Mouse (Mus musculus) kidney, embryonic 16.5 days (tissue): ENCODE measurements around the gene Rhobtb1. TPM values are rescaled to one million over a fixed set of nuclear protein-coding genes. Genes with fewer than 3 reads are reported as not detected.

Experiments used
- ATAC-seq: fragments of 200-750 bp; cut with Nextera tagmentation; 2 replicates; pipeline ENCODE4 v1.8.0; 2017; ENCODE audit warnings: moderate TSS enrichment; ENCODE audit not compliant: low FRiP score, low TSS enrichment
- H3K27ac ChIP-seq: fragments of 300-500 bp; sonication (generic); 2 replicates; pipeline ENCODE4 v1.5.1; 2014; ENCODE audit warnings: low read length
- H3K27me3 ChIP-seq: fragments of 300-500 bp; sonication (generic); 2 replicates; pipeline ENCODE4 v1.6.1; 2014; ENCODE audit warnings: low read length, control low read depth, mixed read lengths; ENCODE audit not compliant: insufficient read depth
- H3K36me3 ChIP-seq: fragments of 300-500 bp; sonication (generic); 2 replicates; pipeline ENCODE4 v1.6.1; 2014; ENCODE audit warnings: low read length, control low read depth, mixed read lengths; ENCODE audit not compliant: insufficient read depth
- H3K4me1 ChIP-seq: fragments of 300-500 bp; sonication (generic); 2 replicates; pipeline ENCODE4 v1.6.1; 2014; ENCODE audit warnings: low read length, control low read depth, mixed read lengths; ENCODE audit not compliant: insufficient read depth
- H3K4me2 ChIP-seq: fragments of 300-500 bp; sonication (generic); replicated peaks from 2 replicates; pipeline ENCODE4 v1.6.1; 2014; ENCODE audit warnings: low read depth, low read length
- H3K4me3 ChIP-seq: fragments of 300-500 bp; sonication (generic); 2 replicates; pipeline ENCODE4 v1.5.1; 2014; ENCODE audit warnings: mild to moderate bottlenecking, low read length
- H3K9ac ChIP-seq: fragments of 300-500 bp; sonication (generic); replicated peaks from 2 replicates; pipeline ENCODE4 v1.6.1; 2014; ENCODE audit warnings: low read length
- H3K9me3 ChIP-seq: fragments of 300-500 bp; sonication (generic); 2 replicates; pipeline ENCODE4 v1.6.1; 2016; ENCODE audit warnings: low read length, control low read depth
- WGBS: fragments of 180-500 bp; shearing (Covaris S2); extraction: QIAGEN DNeasy Blood & Tissue Kit; methylation state at CpG from one replicate; pipeline ENCODE4 v1.1.7; 2014; 5-methylcytosine and 5-hydroxymethylcytosine counted together
- polyA plus RNA-seq: library from polyadenylated mRNA; unstranded; fragments of >200 nt; fragmentation: Nextera tagmentation; extraction: Ambion mirVana; gene quantifications from 2 replicates; pipeline ENCODE4 v1.2.1, GENCODE M21; 2015

The Rhobtb1 gene
- polyA plus RNA-seq, 1 experiment from 2014 or later, result 22.2 TPM

DNA sequence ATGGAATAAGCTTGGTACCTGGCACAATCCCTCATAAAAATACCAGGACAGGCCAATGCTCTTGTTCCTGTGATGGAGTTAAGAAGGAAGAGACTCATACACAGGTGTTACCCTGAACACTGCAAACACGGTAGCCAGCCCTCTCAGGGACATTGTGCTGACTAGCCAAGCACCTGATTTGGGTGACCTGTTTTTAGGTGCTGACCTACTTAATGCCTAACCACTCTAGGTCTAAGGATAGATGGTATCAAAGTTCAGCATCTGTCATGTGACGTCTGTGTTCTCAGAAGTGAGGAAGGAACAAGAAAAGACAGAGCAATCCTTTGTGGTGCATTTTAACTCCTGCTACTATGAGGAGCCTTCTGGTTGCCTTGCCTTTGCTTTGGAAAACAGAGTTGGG lies 9.6 kb downstream of the Rhobtb1 start:
- H3K27me3 ChIP-seq, result no peaks in the 10 kb centered on the region
- H3K9ac ChIP-seq, result no peak overlapping the region
- 64% methylated on average over 2 of the region's 2 CpGs for whole genome bisulfite sequencing
- H3K9me3 ChIP-seq, result peaks cover 5% of the 10 kb centered on the region; the same call in 1 of the 2 replicates
- peak; percentile 80 for ATAC-seq
- no peaks in the 10 kb centered on the region for H3K36me3 ChIP-seq
- peak overlapping the region; percentile 27; the same call in 1 of the 2 replicates for H3K27ac ChIP-seq
- 0 out of 2 replicates have a peak, but pooled peaks cover 4% of the 10 kb centered on the region for H3K4me1 ChIP-seq
- H3K4me3 ChIP-seq, result no peak overlapping the region
- H3K4me2 ChIP-seq, result no peak overlapping the region

GRCm38 (mm10) chr10:69161503-69161902 lies 10.3 kb downstream of the Rhobtb1 start:
- no peaks in the 10 kb centered on the region for H3K27me3 ChIP-seq
- no peak overlapping the region for H3K4me3 ChIP-seq
- H3K36me3 ChIP-seq, result no peaks in the 10 kb centered on the region
- no peak overlapping the region for H3K4me2 ChIP-seq
- H3K27ac ChIP-seq, result peak overlapping the region; percentile 27; the same call in 1 of the 2 replicates
- H3K9ac ChIP-seq, result no peak overlapping the region
- WGBS, result 75% methylated on average over 3 of the region's 3 CpGs
- peaks cover 5% of the 10 kb centered on the region; the same call in 1 of the 2 replicates for H3K9me3 ChIP-seq
- ATAC-seq, result no peak
- peaks cover 6% of the 10 kb centered on the region for H3K4me1 ChIP-seq

- Histone ChIP-seq H3K27ac (no peak overlapping the region), H3K9me3 (peaks cover 5% of the 10 kb centered on the region; the same call in 1 of the 2 replicates), H3K4me2 (no peak overlapping the region), H3K4me1 (peaks cover 11% of the 10 kb centered on the region), H3K36me3 (no peaks in the 10 kb centered on the region), H3K27me3 (no peaks in the 10 kb centered on the region), H3K4me3 (no peak overlapping the region), H3K9ac (no peak overlapping the region)
- WGBS, result 79% methylated on average over 5 of the region's 5 CpGs
- ATAC-seq, result no peak
These were observed 11.3 kb downstream of the Rhobtb1 start for GRCm38 (mm10) chr10:69162577-69162976.

GRCm38 (mm10) chr10:69163216-69163615 lies 12.0 kb downstream of the Rhobtb1 start:
- H3K27ac ChIP-seq, result no peak overlapping the region; the same call in 1 of the 2 replicates
- H3K4me3 ChIP-seq, result no peak overlapping the region
- H3K9me3 ChIP-seq, result peaks cover 5% of the 10 kb centered on the region; the same call in 1 of the 2 replicates
- no peak overlapping the region for H3K9ac ChIP-seq
- H3K4me1 ChIP-seq, result peaks cover 11% of the 10 kb centered on the region
- H3K36me3 ChIP-seq, result no peaks in the 10 kb centered on the region
- ATAC-seq, result no peak
- WGBS, result 80% methylated on average over 5 of the region's 5 CpGs
- no peaks in the 10 kb centered on the region for H3K27me3 ChIP-seq
- H3K4me2 ChIP-seq, result no peak overlapping the region

DNA sequence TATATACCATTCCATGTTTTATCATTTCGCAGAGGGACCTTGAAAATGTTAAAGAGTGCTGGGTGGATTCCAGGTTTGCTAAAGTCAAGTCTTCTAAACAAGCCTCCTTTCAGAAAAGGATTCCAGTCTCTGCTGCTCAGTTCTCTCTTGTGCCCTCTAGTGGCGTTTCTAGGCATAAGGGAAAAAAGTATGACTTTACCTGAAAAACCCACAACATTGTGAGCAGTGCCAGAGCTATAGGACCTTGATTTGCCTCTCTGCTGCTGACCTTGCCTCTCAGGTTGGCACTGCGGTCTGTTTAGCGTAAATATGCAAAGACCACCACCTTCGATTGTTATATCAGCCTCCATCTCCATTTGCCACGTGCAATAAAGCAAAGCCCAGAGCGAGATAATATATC lies 13.9 kb downstream of the Rhobtb1 start:
- H3K4me1 ChIP-seq, result peaks cover 11% of the 10 kb centered on the region

GRCm38 (mm10) chr10:69165847-69166246 lies 14.6 kb downstream of the Rhobtb1 start:
- peak; percentile 34; the same call in 1 of the 2 replicates for ATAC-seq
- Histone ChIP-seq H3K4me3 (no peak overlapping the region), H3K36me3 (no peaks in the 10 kb centered on the region), H3K9me3 (peaks cover 5% of the 10 kb centered on the region; the same call in 1 of the 2 replicates), H3K27ac (peak overlapping the region; percentile 84), H3K4me1 (peaks cover 11% of the 10 kb centered on the region), H3K9ac (no peak overlapping the region), H3K27me3 (no peaks in the 10 kb centered on the region), H3K4me2 (no peak overlapping the region)
- WGBS, result 43% methylated on average over 3 of the region's 3 CpGs

More for the DNA sequence above, 13.9 kb downstream of the Rhobtb1 start:
- peak overlapping the region; percentile 90 for H3K27ac ChIP-seq
- no peak overlapping the region for H3K4me3 ChIP-seq
- peaks cover 5% of the 10 kb centered on the region; the same call in 1 of the 2 replicates for H3K9me3 ChIP-seq
- no peaks in the 10 kb centered on the region for H3K27me3 ChIP-seq
- H3K9ac ChIP-seq, result no peak overlapping the region
- ATAC-seq, result no peak
- WGBS, result 61% methylated on average over 7 of the region's 7 CpGs
- no peaks in the 10 kb centered on the region for H3K36me3 ChIP-seq
- H3K4me2 ChIP-seq, result peak overlapping the region; percentile 5; the same call in 1 of the 2 replicates

DNA sequence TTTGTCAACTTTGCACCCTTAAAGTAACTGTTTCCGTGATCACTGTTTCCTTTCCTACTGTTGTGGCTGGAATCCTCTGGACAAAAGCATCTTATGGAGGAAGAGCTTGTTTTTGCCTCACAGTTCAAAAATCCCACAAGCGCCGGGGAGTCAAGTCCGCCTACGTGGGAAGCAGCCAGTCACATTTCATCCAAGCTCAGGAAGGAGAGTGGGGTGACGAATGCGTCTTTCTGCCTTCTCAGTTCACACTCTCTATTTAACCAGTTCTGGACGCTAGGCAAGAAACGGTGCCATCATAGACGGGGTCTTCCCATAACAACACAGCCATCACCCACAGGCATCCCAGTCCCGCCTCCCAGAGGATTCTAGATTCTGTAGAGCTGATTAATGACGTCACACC lies 15.3 kb downstream of the Rhobtb1 start:
- WGBS, result 61% methylated on average over 12 of the region's 12 CpGs
- ATAC-seq, result no peak
- peak overlapping the region; percentile 8; the same call in 1 of the 2 replicates for H3K4me2 ChIP-seq
- H3K4me1 ChIP-seq, result peaks cover 11% of the 10 kb centered on the region
- peak overlapping the region; percentile 84 for H3K27ac ChIP-seq
- peaks cover 5% of the 10 kb centered on the region; the same call in 1 of the 2 replicates for H3K9me3 ChIP-seq
- no peak overlapping the region for H3K4me3 ChIP-seq
- H3K36me3 ChIP-seq, result no peaks in the 10 kb centered on the region
- no peaks in the 10 kb centered on the region for H3K27me3 ChIP-seq
- no peak overlapping the region for H3K9ac ChIP-seq

GRCm38 (mm10) chr10:69172412-69172811 lies 21.2 kb downstream of the Rhobtb1 start:
- WGBS, result 77% methylated on average over 3 of the region's 3 CpGs
- no peaks in the 10 kb centered on the region for H3K4me1 ChIP-seq
- no peaks in the 10 kb centered on the region for H3K36me3 ChIP-seq
- H3K4me3 ChIP-seq, result no peak overlapping the region
- H3K27ac ChIP-seq, result no peak overlapping the region
- H3K9me3 ChIP-seq, result no peaks in the 10 kb centered on the region
- H3K9ac ChIP-seq, result no peak overlapping the region
- no peak for ATAC-seq
- no peaks in the 10 kb centered on the region for H3K27me3 ChIP-seq
- no peak overlapping the region for H3K4me2 ChIP-seq

GRCm38 (mm10) chr10:69176116-69176515 lies 24.9 kb downstream of the Rhobtb1 start:
- no peak overlapping the region for H3K4me3 ChIP-seq
- WGBS, result 80% methylated on average over 3 of the region's 3 CpGs
- ATAC-seq, result no peak
- H3K27ac ChIP-seq, result no peak overlapping the region
- H3K9ac ChIP-seq, result no peak overlapping the region
- H3K9me3 ChIP-seq, result peaks cover 3% of the 10 kb centered on the region; the same call in 1 of the 2 replicates
- H3K4me2 ChIP-seq, result no peak overlapping the region
- no peaks in the 10 kb centered on the region for H3K36me3 ChIP-seq
- H3K4me1 ChIP-seq, result peaks cover 4% of the 10 kb centered on the region; the same call in 1 of the 2 replicates
- H3K27me3 ChIP-seq, result no peaks in the 10 kb centered on the region

- H3K4me3 ChIP-seq, result no peak overlapping the region
- H3K4me1 ChIP-seq, result peaks cover 4% of the 10 kb centered on the region; the same call in 1 of the 2 replicates
- H3K27ac ChIP-seq, result no peak overlapping the region
- H3K9me3 ChIP-seq, result peaks cover 3% of the 10 kb centered on the region; the same call in 1 of the 2 replicates
- H3K4me2 ChIP-seq, result no peak overlapping the region
- no peaks in the 10 kb centered on the region for H3K27me3 ChIP-seq
- no peak overlapping the region for H3K9ac ChIP-seq
- WGBS, result 92% methylated on average over 1 of the region's 1 CpGs
- ATAC-seq, result no peak
- no peaks in the 10 kb centered on the region for H3K36me3 ChIP-seq
These were observed 28.1 kb downstream of the Rhobtb1 start for GRCm38 (mm10) chr10:69179341-69179740.
